Mouse (Mus musculus) ES-Bruce4 (cell line): ENCODE results near the gene Arcn1. TPM values are rescaled to one million over a fixed set of nuclear protein-coding genes. Genes with fewer than 3 reads are reported as not detected.

ENCODE experiments used
- H3K27ac ChIP-seq: 2 replicates; pipeline ENCODE4 v1.5.1; 2012; ENCODE audit warnings: low read length, inconsistent platforms; ENCODE audit not compliant: insufficient read depth
- H3K27me3 ChIP-seq: 2 replicates; pipeline ENCODE4 v1.6.1; 2012; ENCODE audit warnings: mild to moderate bottlenecking, low read length, inconsistent platforms; ENCODE audit not compliant: control insufficient read depth, poor library complexity, insufficient read depth, severe bottlenecking
- H3K36me3 ChIP-seq: 2 replicates; pipeline ENCODE4 v1.6.1; 2012; ENCODE audit warnings: inconsistent platforms, mild to moderate bottlenecking, low read length, moderate library complexity; ENCODE audit not compliant: control insufficient read depth, poor library complexity, insufficient read depth, severe bottlenecking
- H3K4me1 ChIP-seq: one replicate; pipeline ENCODE4 v1.8.1; 2011; ENCODE audit warnings: low read length; ENCODE audit not compliant: control insufficient read depth, insufficient read depth
- H3K4me3 ChIP-seq: 2 replicates; pipeline ENCODE4 v1.5.1; 2011; ENCODE audit warnings: low read depth, mild to moderate bottlenecking, low read length
- H3K9ac ChIP-seq: 2 replicates; pipeline ENCODE4 v1.6.1; 2012; ENCODE audit warnings: low read depth, mild to moderate bottlenecking, inconsistent platforms; ENCODE audit not compliant: poor library complexity, severe bottlenecking
- H3K9me3 ChIP-seq: replicated peaks from 2 replicates; pipeline ENCODE4 v1.6.1; 2012; ENCODE audit warnings: mild to moderate bottlenecking, low read length, inconsistent platforms; ENCODE audit not compliant: control insufficient read depth, poor library complexity, insufficient read depth, severe bottlenecking
- CTCF ChIP-seq: IDR thresholded peaks from one replicate; pipeline ENCODE4 v1.8.1; 2011; ENCODE audit warnings: low read depth, low read length
- EP300 ChIP-seq: IDR thresholded peaks from 2 replicates; pipeline ENCODE4 v1.6.1; 2011; ENCODE audit warnings: low read depth, low read length; ENCODE audit not compliant: insufficient read depth
- POLR2A ChIP-seq: IDR thresholded peaks from one replicate; pipeline ENCODE4 v1.8.1; 2011; ENCODE audit warnings: low read length; ENCODE audit not compliant: insufficient read depth
- polyA plus RNA-seq: library from polyadenylated mRNA; stranded (reverse); fragments of >200 nt; gene quantifications from 2 replicates; pipeline ENCODE4 v1.2.4, GENCODE M21; 2011; ENCODE audit warnings: low read depth; ENCODE audit not compliant: missing spikeins, insufficient read depth, insufficient read length

The Arcn1 gene
- polyA plus RNA-seq, 1 experiment: 291 TPM

GRCm38 (mm10) chr9:44748473-44748872 is 19.2 kb downstream of the Arcn1 start:
- Histone ChIP-seq H3K36me3 (peaks cover 79% of the 10 kb centered on the region), H3K4me3 (no peak overlapping the region), H3K27me3 (no peaks in the 10 kb centered on the region), H3K9me3 (no peaks in the 10 kb centered on the region), H3K27ac (no peak overlapping the region), H3K9ac (no peak overlapping the region), H3K4me1 (no peaks in the 10 kb centered on the region)
- TF ChIP-seq EP300 (no peak), CTCF (no peak), POLR2A (no peak)

GRCm38 (mm10) chr9:44747341-44747740 is 20.3 kb downstream of the Arcn1 start:
- TF ChIP-seq POLR2A (no peak), CTCF (no peak), EP300 (no peak)
- no peaks in the 10 kb centered on the region for H3K27me3 ChIP-seq
- no peak overlapping the region for H3K27ac ChIP-seq
- H3K9ac ChIP-seq: no peak overlapping the region
- no peaks in the 10 kb centered on the region for H3K9me3 ChIP-seq
- H3K36me3 ChIP-seq: peaks cover 71% of the 10 kb centered on the region
- no peaks in the 10 kb centered on the region for H3K4me1 ChIP-seq
- no peak overlapping the region for H3K4me3 ChIP-seq

GRCm38 (mm10) chr9:44746666-44747065 is 21.0 kb downstream of the Arcn1 start:
- TF ChIP-seq EP300: no peak
- TF ChIP-seq CTCF: no peak
- no peak for TF ChIP-seq POLR2A
- no peak overlapping the region for H3K27ac ChIP-seq
- peaks cover 66% of the 10 kb centered on the region for H3K36me3 ChIP-seq

GRCm38 (mm10) chr9:44745371-44745770 is 22.3 kb downstream of the Arcn1 start:
- no peak overlapping the region for H3K27ac ChIP-seq
- H3K27me3 ChIP-seq: no peaks in the 10 kb centered on the region
- H3K4me1 ChIP-seq: no peaks in the 10 kb centered on the region
- peaks cover 58% of the 10 kb centered on the region for H3K36me3 ChIP-seq
- no peak overlapping the region for H3K4me3 ChIP-seq
- no peak overlapping the region for H3K9ac ChIP-seq
- no peak for TF ChIP-seq POLR2A
- no peak for TF ChIP-seq CTCF
- TF ChIP-seq EP300: no peak
- H3K9me3 ChIP-seq: no peaks in the 10 kb centered on the region

More at GRCm38 (mm10) chr9:44746666-44747065, 21.0 kb downstream of the Arcn1 start:
- Histone ChIP-seq H3K4me1 (no peaks in the 10 kb centered on the region), H3K9me3 (no peaks in the 10 kb centered on the region), H3K27me3 (no peaks in the 10 kb centered on the region), H3K4me3 (no peak overlapping the region), H3K9ac (no peak overlapping the region)

GRCm38 (mm10) chr9:44740663-44741192 is 26.9 kb downstream of the Arcn1 start:
- Histone ChIP-seq H3K27ac (no peak overlapping the region), H3K4me1 (no peaks in the 10 kb centered on the region), H3K9me3 (no peaks in the 10 kb centered on the region), H3K27me3 (no peaks in the 10 kb centered on the region), H3K4me3 (no peak overlapping the region), H3K36me3 (peaks cover 26% of the 10 kb centered on the region), H3K9ac (no peak overlapping the region)
- TF ChIP-seq CTCF: peak; percentile 44
- TF ChIP-seq EP300: no peak
- no peak for TF ChIP-seq POLR2A

- TF ChIP-seq CTCF: no peak
- TF ChIP-seq EP300: no peak
- TF ChIP-seq POLR2A: no peak
- peaks cover 2% of the 10 kb centered on the region for H3K4me1 ChIP-seq
- no peaks in the 10 kb centered on the region for H3K27me3 ChIP-seq
- no peak overlapping the region for H3K4me3 ChIP-seq
- no peak overlapping the region for H3K27ac ChIP-seq
- H3K9ac ChIP-seq: no peak overlapping the region
- no peaks in the 10 kb centered on the region for H3K36me3 ChIP-seq
- H3K9me3 ChIP-seq: no peaks in the 10 kb centered on the region
These were observed 30.2 kb downstream of the Arcn1 start for GRCm38 (mm10) chr9:44737240-44737949.
